12 mouse cellular contexts compared by ENCODE assay signal in the genomic region with DNA sequence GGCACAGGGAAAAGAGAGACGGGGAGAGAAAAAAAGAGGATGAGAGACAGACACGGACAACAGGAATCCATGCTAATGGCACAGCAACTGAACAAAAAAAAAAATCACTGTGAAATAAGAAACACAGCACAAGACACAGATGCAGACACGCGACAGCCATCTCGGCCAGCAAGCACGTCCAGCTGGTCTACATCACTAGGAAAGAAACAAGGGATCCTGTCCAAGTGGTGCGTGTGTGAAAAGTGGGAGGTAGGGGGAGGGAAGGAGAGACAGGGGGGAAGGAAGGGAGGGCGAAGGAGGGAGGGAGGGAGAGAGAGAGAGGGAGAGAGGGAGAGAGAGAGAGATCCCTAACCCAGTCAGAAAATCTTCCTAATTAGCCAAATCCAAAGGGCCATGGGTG.
DNase-seq lines count a peak whose midpoint lies in the region; ATAC-seq lines count a peak whose summit lies in the region.
"Had no signal": no experiment of that assay in that cellular context is flagged by ENCODE, and none has a peak within 500 bp of the region (broad histone marks: within the 10 kb centered on the region; RNA-seq: fewer than 3 reads in every experiment).

No protein-coding gene starts in this region.

- 0 out of 2 replicates have a peak overlapping the region, but pooled peaks have one; percentile 39 for H3K27ac ChIP-seq in embryonic facial prominence, embryonic 13.5 days

- no peak for ATAC-seq in embryonic facial prominence, embryonic 13.5 days (ENCODE audit: insufficient number of reproducible peaks, insufficient read depth, low FRiP score, low TSS enrichment, low read depth)

- no peaks in the 10 kb centered on the region for H3K27me3 ChIP-seq in embryonic facial prominence, embryonic 13.5 days

- no peak overlapping the region for H3K4me3 ChIP-seq in embryonic facial prominence, embryonic 13.5 days

- WGBS in embryonic facial prominence, embryonic 13.5 days, result 29% methylated on average over 8 of the region's 8 CpGs

- H3K9me3 ChIP-seq in embryonic facial prominence, embryonic 13.5 days, result no peaks in the 10 kb centered on the region

- no peak overlapping the region for H3K4me2 ChIP-seq in embryonic facial prominence, embryonic 13.5 days

- intact Hi-C loops in heart, postnatal 36 days (cut with DNase I), result no loop called here

- H3K4me1 ChIP-seq in embryonic facial prominence, embryonic 13.5 days, result peaks cover 28% of the 10 kb centered on the region

- peak; percentile 43 for DNase-seq in heart, postnatal 4 days
- no peak for DNase-seq in heart, postnatal 36 days
- peak; percentile 61 for DNase-seq in kidney, postnatal 14 days
- peak; percentile 48 to 81 for DNase-seq in lung, postnatal 4 days
- DNase-seq in thymus, postnatal 36 days, result no peak
- no peak for DNase-seq in retina, embryonic 14.5 days (ENCODE audit: low spot score)
- DNase-seq in retina, postnatal 1 day, result no peak
- DNase-seq: adrenal gland, postnatal 25 days; cerebellum, adult 2 months; spleen, adult 18-20 months; thymus, postnatal 14 days had no signal

- H3K9ac ChIP-seq in embryonic facial prominence, embryonic 13.5 days, result 0 out of 2 replicates have a peak overlapping the region, but pooled peaks have one; percentile 21

- no peaks in the 10 kb centered on the region for H3K36me3 ChIP-seq in embryonic facial prominence, embryonic 13.5 days

Comparison
In these comparisons a context has a peak if more than half of its experiments do, and no peak if none do; other contexts are left out.
1. DNase-seq: peak in heart, postnatal 4 days (single experiment), kidney, postnatal 14 days (single experiment) and lung, postnatal 4 days (2 of 2); none in heart, postnatal 36 days (0 of 2), thymus, postnatal 36 days (0 of 2), retina, embryonic 14.5 days (single experiment) and retina, postnatal 1 day (single experiment).